Mouse (Mus musculus) midbrain, embryonic 12.5 days (tissue): ENCODE results near the gene Cadps. TPM values are rescaled to one million over a fixed set of nuclear protein-coding genes. Genes with fewer than 3 reads are reported as not detected.

Experiments used
- ATAC-seq: fragments of 200-750 bp; cut with Nextera tagmentation; 2 replicates; pipeline ENCODE4 v1.8.0; 2017; ENCODE audit warnings: low read depth, moderate TSS enrichment, moderate library complexity; ENCODE audit not compliant: low FRiP score
- H3K27ac ChIP-seq: fragments of 300-500 bp; sonication (generic); replicated peaks from 2 replicates; pipeline ENCODE4 v1.5.1; 2016; ENCODE audit warnings: mild to moderate bottlenecking
- H3K27me3 ChIP-seq: fragments of 300-500 bp; sonication (generic); 2 replicates; pipeline ENCODE4 v1.6.1; 2016; ENCODE audit warnings: mild to moderate bottlenecking
- H3K36me3 ChIP-seq: fragments of 300-500 bp; sonication (generic); 2 replicates; pipeline ENCODE4 v1.6.1; 2016
- H3K4me1 ChIP-seq: fragments of 300-500 bp; sonication (generic); 2 replicates; pipeline ENCODE4 v1.6.1; 2016
- H3K4me2 ChIP-seq: fragments of 300-500 bp; sonication (generic); replicated peaks from 2 replicates; pipeline ENCODE4 v1.6.1; 2016; ENCODE audit warnings: mild to moderate bottlenecking, moderate library complexity
- H3K4me3 ChIP-seq: fragments of 300-500 bp; sonication (generic); 2 replicates; pipeline ENCODE4 v1.5.1; 2016; ENCODE audit warnings: mild to moderate bottlenecking
- H3K9ac ChIP-seq: fragments of 300-500 bp; sonication (generic); replicated peaks from 2 replicates; pipeline ENCODE4 v1.6.1; 2016; ENCODE audit warnings: mild to moderate bottlenecking, moderate library complexity
- H3K9me3 ChIP-seq: fragments of 300-500 bp; sonication (generic); 2 replicates; pipeline ENCODE4 v1.6.1; 2016; ENCODE audit warnings: mild to moderate bottlenecking
- WGBS: fragments of 180-500 bp; shearing (Covaris S2); methylation state at CpG from one replicate; pipeline ENCODE4 v1.1.7; 2016; 5-methylcytosine and 5-hydroxymethylcytosine counted together
- polyA plus RNA-seq: library from polyadenylated mRNA; unstranded; fragments of >200 nt; fragmentation: Nextera tagmentation; extraction: Ambion mirVana; gene quantifications from 2 replicates; pipeline ENCODE4 v1.2.1, GENCODE M21; 2016

Cadps gene
- polyA plus RNA-seq, 1 experiment from 2014 or later: 15.0 TPM

DNA sequence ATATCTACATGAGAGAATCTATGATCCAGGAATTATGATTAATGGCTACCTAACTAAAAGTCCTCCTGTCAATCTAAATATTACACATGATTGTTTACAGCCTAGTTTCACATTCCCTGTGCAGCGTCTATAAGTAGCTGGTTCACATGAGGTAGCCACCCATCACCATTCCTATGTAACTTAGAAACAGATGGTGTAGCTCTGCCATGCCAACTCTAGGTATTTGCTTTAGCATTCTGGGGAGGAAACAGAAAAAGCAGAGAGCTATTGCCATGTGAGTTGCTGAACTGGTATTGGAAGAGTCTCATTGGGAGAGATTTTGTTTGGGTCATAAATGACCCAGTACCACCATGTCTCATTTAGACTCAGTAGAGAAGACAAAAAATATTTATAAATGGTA lies 4.4 kb downstream of the Cadps start:
- Histone ChIP-seq H3K27ac (no peak overlapping the region), H3K4me2 (no peak overlapping the region), H3K36me3 (no peaks in the 10 kb centered on the region), H3K4me3 (no peak overlapping the region), H3K27me3 (no peaks in the 10 kb centered on the region), H3K9ac (no peak overlapping the region), H3K4me1 (no peaks in the 10 kb centered on the region), H3K9me3 (no peaks in the 10 kb centered on the region)
- no peak for ATAC-seq
- WGBS: 84% methylated on average over 1 of the region's 1 CpGs

DNA sequence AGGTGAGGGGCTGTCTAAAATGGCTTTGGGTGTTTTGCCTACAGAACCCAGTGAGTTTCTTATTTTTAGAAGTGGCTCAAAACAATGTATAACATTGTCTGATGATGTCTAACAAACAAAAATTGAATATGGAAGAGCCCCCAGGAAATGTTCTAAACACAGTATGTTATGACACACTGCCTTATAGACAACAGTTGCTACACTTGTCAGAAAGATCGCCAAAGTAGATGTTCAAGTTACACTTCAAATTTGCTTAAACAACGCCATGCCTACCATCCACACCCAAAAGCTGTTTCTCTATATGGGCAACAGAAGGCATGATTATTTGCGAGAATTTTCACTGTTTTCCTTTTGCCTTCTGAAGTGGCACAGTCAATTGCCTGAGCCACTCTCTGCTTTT lies 10.8 kb downstream of the Cadps start:
- Histone ChIP-seq H3K27me3 (no peaks in the 10 kb centered on the region), H3K27ac (no peak overlapping the region), H3K9ac (no peak overlapping the region), H3K4me2 (no peak overlapping the region), H3K4me1 (no peaks in the 10 kb centered on the region), H3K36me3 (no peaks in the 10 kb centered on the region), H3K9me3 (no peaks in the 10 kb centered on the region), H3K4me3 (no peak overlapping the region)
- WGBS: 91% methylated on average over 3 of the region's 3 CpGs
- no peak for ATAC-seq

GRCm38 (mm10) chr14:12802995-12803394 lies 19.9 kb downstream of the Cadps start:
- H3K36me3 ChIP-seq: no peaks in the 10 kb centered on the region
- ATAC-seq: no peak
- no peak overlapping the region for H3K4me2 ChIP-seq
- no peak overlapping the region for H3K4me3 ChIP-seq
- H3K4me1 ChIP-seq: no peaks in the 10 kb centered on the region
- H3K27me3 ChIP-seq: no peaks in the 10 kb centered on the region
- no peak overlapping the region for H3K9ac ChIP-seq
- H3K9me3 ChIP-seq: no peaks in the 10 kb centered on the region
- 89% methylated on average over 1 of the region's 1 CpGs for WGBS
- no peak overlapping the region for H3K27ac ChIP-seq

- 80% methylated on average over 2 of the region's 2 CpGs for WGBS
- Histone ChIP-seq H3K9me3 (no peaks in the 10 kb centered on the region), H3K27me3 (no peaks in the 10 kb centered on the region), H3K9ac (no peak overlapping the region), H3K4me1 (no peaks in the 10 kb centered on the region), H3K27ac (no peak overlapping the region), H3K36me3 (no peaks in the 10 kb centered on the region), H3K4me2 (no peak overlapping the region), H3K4me3 (no peak overlapping the region)
- no peak for ATAC-seq
Observed at GRCm38 (mm10) chr14:12801100-12801499, 21.8 kb downstream of the Cadps start.

- no peaks in the 10 kb centered on the region for H3K4me1 ChIP-seq
- no peak overlapping the region for H3K9ac ChIP-seq
- H3K27me3 ChIP-seq: no peaks in the 10 kb centered on the region
- no peak overlapping the region for H3K27ac ChIP-seq
- H3K4me3 ChIP-seq: no peak overlapping the region
- H3K9me3 ChIP-seq: no peaks in the 10 kb centered on the region
- H3K4me2 ChIP-seq: no peak overlapping the region
- no peak for ATAC-seq
- H3K36me3 ChIP-seq: no peaks in the 10 kb centered on the region
Observed at GRCm38 (mm10) chr14:12798926-12799325, 24.0 kb downstream of the Cadps start.

DNA sequence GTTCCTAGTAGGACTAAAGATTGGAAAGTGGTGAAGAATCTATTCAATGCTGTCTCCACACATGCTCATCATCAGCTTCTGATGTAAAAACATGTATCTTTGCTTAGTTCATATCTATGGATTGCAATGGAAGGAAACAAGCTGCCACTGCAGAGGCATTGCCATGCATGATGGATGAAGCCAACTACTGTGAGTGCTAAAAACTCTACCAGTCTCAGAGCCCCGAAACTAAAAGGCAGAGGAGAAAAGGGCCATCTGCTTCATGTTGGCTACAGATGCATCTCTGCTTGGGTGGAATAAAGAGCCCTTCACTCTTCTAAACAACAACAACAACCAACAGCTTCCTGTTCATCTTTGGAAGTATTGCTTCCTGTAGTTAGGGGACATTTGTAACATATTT lies 38.6 kb downstream of the Cadps start:
- no peak overlapping the region for H3K9ac ChIP-seq
- H3K27me3 ChIP-seq: no peaks in the 10 kb centered on the region
- H3K4me1 ChIP-seq: no peaks in the 10 kb centered on the region
- no peak for ATAC-seq
- no peak overlapping the region for H3K4me3 ChIP-seq
- 63% methylated on average over 1 of the region's 1 CpGs for WGBS
- H3K4me2 ChIP-seq: no peak overlapping the region
- H3K9me3 ChIP-seq: no peaks in the 10 kb centered on the region
- H3K27ac ChIP-seq: no peak overlapping the region
- H3K36me3 ChIP-seq: no peaks in the 10 kb centered on the region

DNA sequence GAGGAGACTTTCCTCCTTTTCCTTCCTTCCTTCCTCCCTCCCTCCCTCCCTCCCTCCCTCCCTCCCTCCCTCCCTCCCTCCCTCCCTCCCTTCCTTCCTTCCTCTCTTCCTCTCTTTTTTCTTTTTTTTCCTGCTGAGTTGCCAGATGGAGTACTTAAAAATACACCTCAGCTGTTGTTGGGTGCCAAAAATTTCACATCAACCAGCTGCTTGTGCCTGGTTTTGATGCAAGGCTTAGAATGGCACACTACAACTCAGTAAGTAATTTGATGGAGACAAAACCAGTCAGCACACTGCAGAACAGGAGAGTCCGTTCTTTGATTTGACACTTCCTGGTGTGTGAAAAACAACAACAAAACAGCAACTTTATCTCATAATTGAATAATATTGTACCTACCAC lies 42.9 kb downstream of the Cadps start:
- Histone ChIP-seq H3K4me2 (no peak overlapping the region), H3K27me3 (no peaks in the 10 kb centered on the region), H3K4me3 (no peak overlapping the region), H3K9me3 (no peaks in the 10 kb centered on the region), H3K4me1 (peaks cover 3% of the 10 kb centered on the region; the same call in 1 of the 2 replicates), H3K27ac (no peak overlapping the region), H3K36me3 (no peaks in the 10 kb centered on the region), H3K9ac (no peak overlapping the region)
- no peak for ATAC-seq
- 92% methylated on average over 1 of the region's 1 CpGs for WGBS

DNA sequence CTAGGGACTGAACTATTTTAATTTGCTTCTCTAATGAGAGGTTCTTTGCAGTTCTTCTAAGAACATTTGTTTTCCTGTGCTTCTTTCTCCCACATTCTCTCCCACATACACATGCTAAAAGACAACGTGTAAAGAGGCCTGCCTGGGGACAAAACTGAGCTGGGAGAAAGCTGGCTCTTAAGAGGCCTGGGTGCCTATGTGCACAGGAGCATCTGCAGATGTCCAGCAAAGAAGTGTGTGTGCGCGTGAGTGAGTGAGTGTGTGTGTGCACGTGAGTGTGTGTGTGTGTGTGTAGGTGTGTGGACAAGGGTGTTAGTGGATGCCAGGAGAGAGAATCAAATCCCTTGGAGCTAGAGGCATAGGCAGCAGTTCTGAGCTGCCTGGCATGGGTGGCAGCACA lies 44.9 kb downstream of the Cadps start:
- WGBS: 80% methylated on average over 4 of the region's 4 CpGs
- Histone ChIP-seq H3K27me3 (no peaks in the 10 kb centered on the region), H3K4me3 (no peak overlapping the region)

DNA sequence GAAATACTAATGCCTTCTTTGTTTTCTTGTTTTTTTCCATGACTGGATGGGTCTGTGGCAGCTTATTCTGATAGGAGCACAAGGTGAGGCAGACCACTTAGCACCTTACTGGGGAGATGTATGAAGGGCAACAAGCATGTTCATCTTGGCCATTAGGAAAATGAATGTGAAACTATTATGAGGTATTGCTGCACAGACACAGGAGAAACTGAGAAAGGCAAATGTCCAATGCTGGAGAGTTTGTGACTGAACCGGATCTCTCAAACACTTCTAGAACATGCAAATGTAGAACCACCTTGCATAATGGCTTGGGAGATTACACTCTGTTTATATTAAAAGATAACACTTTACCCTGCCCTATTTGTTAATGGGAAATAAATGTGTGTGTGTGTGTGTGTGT lies 54.0 kb downstream of the Cadps start:
- Histone ChIP-seq H3K27me3 (no peaks in the 10 kb centered on the region), H3K4me1 (no peaks in the 10 kb centered on the region), H3K36me3 (no peaks in the 10 kb centered on the region), H3K9ac (no peak overlapping the region), H3K27ac (no peak overlapping the region), H3K4me2 (no peak overlapping the region), H3K9me3 (0 out of 2 replicates have a peak, but pooled peaks cover 1% of the 10 kb centered on the region), H3K4me3 (no peak overlapping the region)
- 89% methylated on average over 1 of the region's 1 CpGs for WGBS
- ATAC-seq: no peak

More for the DNA sequence above, 44.9 kb downstream of the Cadps start:
- Histone ChIP-seq H3K36me3 (no peaks in the 10 kb centered on the region), H3K9me3 (no peaks in the 10 kb centered on the region), H3K9ac (no peak overlapping the region), H3K4me1 (peaks cover 3% of the 10 kb centered on the region; the same call in 1 of the 2 replicates), H3K27ac (no peak overlapping the region), H3K4me2 (no peak overlapping the region)
- no peak for ATAC-seq

GRCm38 (mm10) chr14:12753237-12753636 lies 69.6 kb downstream of the Cadps start:
- H3K4me1 ChIP-seq: no peaks in the 10 kb centered on the region
- ATAC-seq: no peak
- H3K9me3 ChIP-seq: no peaks in the 10 kb centered on the region
- no peak overlapping the region for H3K27ac ChIP-seq
- H3K27me3 ChIP-seq: no peaks in the 10 kb centered on the region
- H3K36me3 ChIP-seq: no peaks in the 10 kb centered on the region
- H3K4me2 ChIP-seq: no peak overlapping the region
- WGBS: 93% methylated on average over 4 of the region's 4 CpGs
- no peak overlapping the region for H3K4me3 ChIP-seq
- H3K9ac ChIP-seq: no peak overlapping the region

DNA sequence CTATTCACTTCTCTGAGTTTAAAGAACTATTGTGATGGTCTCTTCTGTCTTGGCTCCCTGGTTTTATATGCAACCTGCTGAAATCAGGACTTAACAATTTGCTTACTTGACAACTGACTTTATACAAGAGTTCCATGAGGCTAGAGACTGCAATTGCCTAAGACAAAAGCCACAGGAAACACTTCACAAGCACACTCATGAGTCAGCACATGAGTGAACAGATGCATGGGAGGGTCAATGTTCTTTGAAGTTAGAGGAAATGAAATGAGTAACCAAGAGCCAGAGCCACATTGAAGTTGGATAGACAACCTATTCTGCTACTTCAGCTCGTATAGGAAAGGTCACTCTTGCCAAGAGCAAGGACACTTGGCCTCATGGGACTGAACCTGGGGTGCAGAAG lies 71.1 kb downstream of the Cadps start:
- ATAC-seq: no peak
- no peak overlapping the region for H3K4me3 ChIP-seq
- no peak overlapping the region for H3K4me2 ChIP-seq
- WGBS: 69% methylated on average over 1 of the region's 1 CpGs
- no peak overlapping the region for H3K27ac ChIP-seq
- no peaks in the 10 kb centered on the region for H3K36me3 ChIP-seq
- no peak overlapping the region for H3K9ac ChIP-seq
- H3K9me3 ChIP-seq: no peaks in the 10 kb centered on the region
- H3K27me3 ChIP-seq: no peaks in the 10 kb centered on the region
- no peaks in the 10 kb centered on the region for H3K4me1 ChIP-seq

- H3K27ac ChIP-seq: no peak overlapping the region
- H3K4me1 ChIP-seq: no peaks in the 10 kb centered on the region
- H3K4me2 ChIP-seq: no peak overlapping the region
- ATAC-seq: no peak
- H3K27me3 ChIP-seq: no peaks in the 10 kb centered on the region
- WGBS: 77% methylated on average over 2 of the region's 2 CpGs
- H3K9me3 ChIP-seq: no peaks in the 10 kb centered on the region
- no peaks in the 10 kb centered on the region for H3K36me3 ChIP-seq
- no peak overlapping the region for H3K4me3 ChIP-seq
- no peak overlapping the region for H3K9ac ChIP-seq
Observed at GRCm38 (mm10) chr14:12730979-12731378, 91.9 kb downstream of the Cadps start.

DNA sequence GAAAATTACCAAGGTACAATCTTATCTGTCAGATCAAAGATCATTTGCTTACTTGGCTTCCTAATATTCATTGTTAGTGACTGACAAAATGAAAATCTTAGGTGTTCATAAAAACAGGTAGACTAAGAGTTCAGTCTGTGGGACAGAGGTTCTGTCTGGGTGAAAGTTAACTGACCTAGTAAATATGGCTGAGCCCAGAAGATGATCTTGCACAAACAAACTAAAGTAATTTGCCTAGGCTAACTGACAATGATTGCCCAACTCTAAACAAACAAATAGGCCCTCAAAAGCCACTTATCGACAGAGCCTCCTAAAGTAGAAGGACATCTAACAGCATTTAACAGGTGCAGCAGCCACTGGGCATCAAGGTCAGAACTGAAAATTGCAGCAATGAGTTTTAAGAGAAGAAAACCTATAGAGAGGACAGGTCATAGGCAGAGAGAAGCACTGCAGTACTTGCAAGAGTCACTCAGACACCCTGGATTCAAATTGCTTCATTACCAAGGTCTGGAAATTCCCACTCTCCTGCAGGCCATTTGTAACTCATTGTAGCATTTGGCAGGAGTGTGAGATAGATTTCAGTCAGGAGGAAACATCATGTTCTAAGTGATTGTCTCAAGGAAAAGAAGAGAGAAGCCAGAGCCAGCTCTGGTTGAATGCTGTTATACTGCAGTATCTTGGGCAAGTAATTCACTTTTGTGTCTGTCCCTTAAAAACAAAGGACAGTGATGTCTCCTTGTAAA lies 100.3 kb downstream of the Cadps start:
- 91% methylated on average over 1 of the region's 1 CpGs for WGBS
- no peak for ATAC-seq
- H3K4me3 ChIP-seq: no peak overlapping the region
- no peaks in the 10 kb centered on the region for H3K9me3 ChIP-seq
- H3K4me2 ChIP-seq: no peak overlapping the region
- no peaks in the 10 kb centered on the region for H3K36me3 ChIP-seq
- no peak overlapping the region for H3K9ac ChIP-seq
- no peak overlapping the region for H3K27ac ChIP-seq
- H3K27me3 ChIP-seq: no peaks in the 10 kb centered on the region
- H3K4me1 ChIP-seq: no peaks in the 10 kb centered on the region
